Mouse (Mus musculus): ENCODE data around the gene Fbln2.

- TF ChIP-seq POLR2A (IDR thresholded peaks at IDR 0.05; ENCODE audit: insufficient read depth, low read depth, low read length) (no peak), CTCF (IDR thresholded peaks at IDR 0.05) (no peak)
These were observed 13.8 kb downstream of the Fbln2 start for GRCm38 (mm10) chr6:91226058-91226457.

Measured in heart, adult 2 months (tissue).